Mouse (Mus musculus) ES-Bruce4 (cell line): ENCODE measurements around the gene Rps3.

Experiments used
- CTCF ChIP-seq: IDR thresholded peaks from one replicate; pipeline ENCODE4 v1.8.1; 2011; ENCODE audit warnings: low read depth, low read length
- POLR2A ChIP-seq: IDR thresholded peaks from one replicate; pipeline ENCODE4 v1.8.1; 2011; ENCODE audit warnings: low read length; ENCODE audit not compliant: insufficient read depth

DNA sequence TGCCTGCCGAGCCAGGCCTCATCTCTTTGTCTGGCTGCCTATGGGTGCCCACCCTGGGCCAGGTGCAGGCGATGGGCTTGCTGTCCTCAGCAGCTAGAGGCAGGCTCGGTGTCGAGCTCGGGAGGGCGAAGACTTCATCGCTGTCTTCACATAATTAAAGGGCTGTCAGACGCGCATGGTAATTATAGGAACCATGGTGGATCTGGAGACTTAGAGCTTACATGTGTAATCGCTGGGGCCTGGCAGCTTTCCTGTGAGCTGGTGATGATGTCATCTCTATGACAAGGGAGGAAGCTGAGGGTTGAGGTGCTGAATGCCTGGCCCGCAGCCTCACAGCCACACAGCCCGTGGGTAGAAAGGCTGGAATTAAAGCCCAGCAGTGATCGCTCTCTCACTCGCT is 51.3 kb downstream of the Rps3 start:
- TF ChIP-seq CTCF: no peak
- no peak for TF ChIP-seq POLR2A
